Mouse (Mus musculus) kidney, adult 2 months (tissue): Measurements from ENCODE around the gene Klb.

Experiments used
- CTCF ChIP-seq: fragments of 200-500 bp; conservative IDR thresholded peaks from 2 replicates; pipeline ENCODE4 v1.5.1; 2011; ENCODE audit warnings: low read depth, mild to moderate bottlenecking, control low read depth, low read length, moderate library complexity, mixed read lengths; ENCODE audit not compliant: insufficient read depth, insufficient read length
- POLR2A ChIP-seq: fragments of 200-500 bp; IDR thresholded peaks from one replicate; pipeline ENCODE4 v1.6.1; 2011; ENCODE audit warnings: low read depth, low read length, control low read depth

GRCm38 (mm10) chr5:65354985-65355384 is 6.9 kb downstream of the Klb start:
- TF ChIP-seq CTCF = 0 out of 2 replicates have a peak, but pooled peaks have one; percentile 11
- TF ChIP-seq POLR2A = no peak
